Mouse (Mus musculus): ENCODE measurements around the gene Rab3d.

DNA sequence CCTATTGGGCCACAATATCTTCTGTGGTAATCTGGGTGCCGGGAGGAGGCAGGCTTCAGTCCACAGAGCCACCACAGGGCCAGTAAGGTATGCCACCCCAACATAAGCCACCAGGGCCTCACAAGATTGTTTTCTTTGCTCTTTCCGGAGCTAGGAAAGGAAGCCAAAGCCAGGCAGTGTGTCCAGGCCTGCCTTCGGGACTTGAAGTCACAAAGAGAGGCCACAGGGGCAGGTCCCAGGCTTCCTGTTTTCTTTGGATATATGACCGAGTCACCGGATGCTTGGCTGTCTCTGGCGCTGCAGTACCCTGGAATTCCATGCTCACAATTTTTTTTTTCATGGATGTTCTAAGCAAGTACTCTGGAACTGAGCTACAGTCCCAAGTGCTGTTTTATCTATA, 59.9 kb downstream of the Rab3d start:
- TF ChIP-seq ZNF384 (IDR thresholded peaks at IDR 0.05; ENCODE audit: low read depth, low read length) (no peak), ZC3H11A (IDR thresholded peaks at IDR 0.05; ENCODE audit: borderline replicate concordance, low read depth, low read length) (no peak), MAFK (IDR thresholded peaks at IDR 0.05; ENCODE audit: insufficient read depth, low read depth, low read length) (no peak)

All from ES-E14 (cell line).